Mouse (Mus musculus): ENCODE results near the gene Rps19bp1.
A peak's percentile ranks its signal among the peaks of the same experiment; 100 is the strongest.

The Rps19bp1 gene

DNA sequence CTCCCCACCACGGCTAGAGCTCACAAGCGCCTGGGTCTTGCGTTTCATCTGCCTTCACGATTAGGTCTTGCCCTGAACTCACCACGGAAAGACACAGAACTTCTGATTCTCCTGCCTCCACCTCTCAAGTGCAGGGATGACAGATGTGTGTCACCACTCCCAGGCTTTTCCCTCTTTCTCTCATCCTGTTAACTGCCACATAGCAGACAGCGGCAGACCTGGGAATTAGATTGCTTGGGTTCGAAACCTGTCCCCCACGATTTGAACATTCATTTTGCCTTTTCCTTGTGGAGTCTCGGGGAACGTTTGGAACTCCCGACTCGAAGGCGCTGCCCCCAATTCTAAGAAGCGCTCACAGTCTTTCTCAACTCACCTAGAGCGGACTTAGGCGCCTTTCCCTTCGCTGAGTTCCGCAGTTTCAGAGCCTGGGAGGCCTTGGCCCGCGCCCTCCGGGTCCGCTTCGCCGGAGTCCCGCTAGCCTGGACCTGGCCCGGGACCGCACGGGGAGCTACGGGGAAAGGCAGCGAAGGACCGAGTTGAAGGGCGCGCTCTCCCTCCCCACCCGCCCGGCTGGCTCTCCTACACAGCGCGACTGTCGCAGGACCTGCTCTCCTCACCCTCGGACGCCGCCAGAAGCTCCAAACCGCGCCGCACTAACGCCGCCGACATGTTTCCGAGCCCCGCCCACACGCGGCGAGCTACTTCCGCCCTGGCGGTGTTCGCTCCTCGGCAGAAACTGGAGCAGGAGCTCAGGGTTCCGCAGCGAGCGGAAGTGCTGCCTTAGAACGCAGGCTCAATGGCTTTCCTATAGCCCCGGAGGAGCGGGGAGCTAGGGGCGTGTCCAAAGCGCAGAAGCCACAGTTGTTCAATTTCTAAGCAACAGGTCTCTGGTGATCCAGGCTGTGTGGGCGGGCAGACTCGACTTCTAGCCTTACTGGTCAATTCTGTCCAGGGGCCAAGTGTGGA lies at the start of gene Rps19bp1:
TSS of gene Rps19bp1 (minus strand) at position 706 of the 966 bp plus-strand sequence.
- DNase-seq (ENCODE audit: low spot score in 2 of 2): peak; percentile 87 to 90

DNA sequence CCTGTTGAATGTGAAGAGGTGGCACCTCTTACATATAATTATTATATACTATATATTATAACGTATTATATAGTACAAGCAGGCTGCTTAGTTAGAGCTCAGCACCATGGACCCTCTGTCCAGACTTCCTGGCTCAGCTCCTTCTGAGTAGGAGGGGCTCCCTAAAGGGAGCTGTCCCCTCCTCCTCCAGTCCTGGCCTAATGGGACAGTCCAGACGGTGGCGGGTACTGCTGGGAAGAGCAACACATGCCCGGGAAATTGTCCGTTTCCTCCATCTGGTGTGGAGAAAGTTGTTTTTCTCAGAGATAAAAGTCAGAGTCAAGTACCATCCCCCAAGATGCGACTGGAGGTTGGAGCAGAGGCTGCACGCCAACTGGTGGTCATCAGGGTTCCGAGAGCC lies 42.0 kb upstream of the Rps19bp1 start:
- DNase-seq (ENCODE audit: low spot score in 2 of 2): no peak

DNA sequence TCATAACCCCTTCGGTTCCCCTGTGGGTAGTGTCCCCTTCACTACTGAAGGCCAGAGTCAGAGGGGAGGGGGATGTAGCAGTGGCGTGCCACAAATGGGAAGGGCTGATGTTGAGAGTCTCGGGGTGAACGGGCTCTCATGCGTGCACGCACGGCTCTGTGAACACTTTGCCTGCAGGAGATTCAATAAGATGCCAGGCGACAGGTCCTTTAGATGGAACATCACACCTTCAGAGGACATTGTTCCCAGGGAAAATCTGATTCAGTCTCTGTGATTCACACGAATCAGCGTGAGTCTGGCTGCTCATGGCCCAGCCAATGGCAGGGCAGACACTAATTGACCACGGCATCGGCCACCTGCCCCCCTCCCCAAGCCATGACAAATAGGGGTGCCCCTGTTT lies 40.1 kb upstream of the Rps19bp1 start:
- DNase-seq (ENCODE audit: low spot score in 2 of 2): no peak

DNA sequence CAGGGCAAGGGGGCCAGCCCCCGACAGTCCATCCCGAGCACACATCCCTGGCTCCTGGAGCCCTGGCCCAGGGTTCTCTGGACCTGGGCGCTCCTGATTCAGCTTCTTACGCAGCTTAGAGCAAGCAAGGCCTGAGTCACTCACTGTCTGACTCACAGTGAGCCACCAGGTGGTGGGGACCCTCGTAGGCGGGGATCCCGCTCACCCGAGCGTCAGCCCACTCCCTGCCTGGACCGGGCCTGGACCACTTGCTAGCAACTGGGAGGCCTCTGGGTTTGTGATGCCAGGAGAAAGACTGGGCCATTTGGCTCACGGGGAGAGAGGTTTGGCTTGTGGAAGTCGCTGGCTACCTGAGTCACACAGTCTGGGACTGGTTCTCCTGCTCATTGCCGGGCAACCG lies 39.7 kb upstream of the Rps19bp1 start:
- DNase-seq (ENCODE audit: low spot score in 2 of 2): no peak

DNA sequence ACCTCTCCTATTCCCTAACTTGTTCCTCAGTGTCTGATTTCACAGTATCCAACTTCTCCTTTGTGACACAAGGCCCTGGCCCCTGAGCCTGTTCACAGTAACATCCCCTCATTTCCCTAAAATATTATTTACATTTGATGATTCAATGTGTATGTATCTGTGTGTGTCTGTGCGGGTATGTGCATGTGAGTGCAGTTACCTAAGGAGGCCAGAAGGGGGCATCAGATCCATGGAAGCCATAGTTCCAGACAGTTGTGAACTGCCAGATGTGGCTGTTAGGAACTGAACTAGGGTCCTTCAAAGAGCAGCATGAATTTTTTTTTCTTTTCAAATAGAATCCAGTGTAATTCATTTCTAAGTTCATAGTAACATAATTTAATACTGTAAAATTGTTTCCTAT lies 33.0 kb upstream of the Rps19bp1 start:
- no peak for DNase-seq (ENCODE audit: low spot score in 2 of 2)

DNA sequence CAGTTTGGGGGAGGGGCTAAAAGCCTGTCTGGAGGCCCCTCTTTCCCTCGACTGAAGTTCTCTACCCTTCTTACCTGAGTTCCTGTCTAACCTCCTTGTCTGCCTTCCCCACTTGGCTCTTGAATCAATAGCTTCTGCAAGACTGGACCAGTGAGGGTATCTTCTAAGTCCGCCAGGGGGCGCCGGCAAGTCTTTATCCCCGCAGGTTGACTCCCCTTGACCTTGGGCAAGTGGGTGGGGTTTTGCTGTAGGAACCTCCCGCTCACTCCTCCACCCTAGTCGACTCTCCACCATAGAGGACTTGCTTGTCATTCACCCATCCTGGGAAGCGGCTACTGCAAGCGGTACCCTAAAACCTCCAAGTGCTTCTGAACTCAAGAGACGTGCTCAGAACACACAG lies 25.3 kb upstream of the Rps19bp1 start:
- DNase-seq (ENCODE audit: low spot score in 2 of 2): peak; percentile 77 to 81

DNA sequence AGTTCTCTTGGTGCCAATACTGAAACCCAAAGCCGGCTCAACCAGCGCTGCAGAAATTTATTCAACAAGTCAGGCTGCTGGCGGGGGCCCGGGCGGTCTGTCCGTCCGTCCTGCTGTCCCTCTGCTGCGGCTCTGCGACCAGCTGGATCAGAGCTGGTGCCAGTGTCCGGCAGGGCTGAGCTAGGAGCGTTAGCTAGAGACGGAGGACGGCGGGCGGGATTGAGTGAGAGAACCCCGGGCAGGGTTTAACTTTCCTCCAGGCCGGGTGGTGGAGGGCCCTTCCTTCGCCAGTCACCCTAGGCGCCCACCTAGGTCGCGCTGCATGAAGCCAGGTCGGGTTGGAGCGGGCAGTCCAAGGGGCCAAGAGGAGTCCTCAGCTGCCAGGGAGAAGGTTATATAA lies 23.9 kb upstream of the Rps19bp1 start:
- DNase-seq (ENCODE audit: low spot score in 2 of 2): no peak

DNA sequence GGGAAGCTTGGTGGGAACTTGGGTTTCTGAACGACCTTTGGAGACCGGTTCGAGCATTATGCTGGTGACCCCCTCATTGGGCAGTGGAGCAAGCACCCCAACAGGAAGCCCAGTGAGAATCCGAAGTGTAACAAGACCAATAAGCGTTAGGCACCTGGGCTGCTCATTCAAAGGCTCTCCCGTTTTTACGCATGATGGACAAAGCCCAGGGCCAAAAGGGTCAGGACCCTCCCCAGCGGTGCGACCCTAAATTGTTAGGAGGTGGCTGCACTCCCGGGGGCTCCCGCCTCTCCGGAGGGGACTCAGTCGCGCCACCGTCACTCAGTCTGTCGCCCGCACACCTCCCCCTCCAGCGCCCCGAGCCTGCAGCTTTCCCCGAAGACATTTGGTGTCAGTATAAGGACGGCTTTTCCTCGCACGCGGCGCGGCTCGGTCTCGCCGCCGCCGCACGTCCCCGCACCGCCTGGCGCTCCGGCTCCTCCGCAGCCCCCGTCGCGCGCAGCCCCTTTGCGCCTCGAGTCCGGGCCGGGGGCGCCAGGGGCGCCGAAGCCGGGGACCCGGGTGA lies 22.8 kb upstream of the Rps19bp1 start, which contains the start of gene Cacna1i:
TSS of gene Cacna1i (plus strand) at position 388 of the 565 bp plus-strand sequence.
- no peak for DNase-seq (ENCODE audit: low spot score in 2 of 2)

DNA sequence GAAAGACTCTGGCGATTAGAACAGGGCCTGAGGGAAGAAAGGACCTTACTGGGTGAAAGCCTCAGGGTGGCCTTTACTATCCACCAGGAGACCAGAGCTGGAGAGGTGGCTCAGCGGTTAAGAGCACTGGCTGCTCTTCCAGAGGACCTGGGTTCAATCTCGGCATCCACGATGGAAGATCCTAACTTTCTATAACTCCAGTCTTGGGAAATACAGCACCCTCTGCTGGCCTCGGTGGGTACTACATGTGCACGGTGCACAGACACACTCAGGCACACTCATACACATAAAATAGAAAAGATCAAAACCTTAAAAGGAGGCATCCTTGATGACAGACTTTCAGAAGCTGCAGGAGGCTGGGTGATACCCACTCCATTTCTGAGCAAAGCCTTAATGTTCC lies 16.5 kb upstream of the Rps19bp1 start:
- no peak for DNase-seq (ENCODE audit: low spot score in 2 of 2)

DNA sequence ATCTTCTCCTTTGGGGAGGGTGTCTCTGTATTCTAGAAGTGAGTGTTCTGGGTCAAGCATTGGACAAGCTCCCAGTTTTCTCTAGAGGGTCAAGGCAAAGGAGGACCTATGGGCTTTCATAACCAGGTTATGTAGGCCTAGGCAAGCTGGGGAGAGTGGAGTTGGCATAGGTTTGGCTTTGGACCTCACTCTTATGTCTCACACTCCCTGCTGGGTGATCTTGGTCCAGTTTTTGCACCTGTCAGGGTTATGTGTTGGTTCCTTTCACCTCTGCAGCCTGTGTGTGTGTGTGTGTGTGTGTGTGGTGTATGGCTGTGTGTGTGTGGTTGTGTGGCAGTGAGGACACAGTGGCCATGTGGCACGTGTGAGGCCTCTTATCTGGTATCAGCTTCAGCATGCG lies 14.9 kb upstream of the Rps19bp1 start:
- DNase-seq (ENCODE audit: low spot score in 2 of 2): no peak

DNA sequence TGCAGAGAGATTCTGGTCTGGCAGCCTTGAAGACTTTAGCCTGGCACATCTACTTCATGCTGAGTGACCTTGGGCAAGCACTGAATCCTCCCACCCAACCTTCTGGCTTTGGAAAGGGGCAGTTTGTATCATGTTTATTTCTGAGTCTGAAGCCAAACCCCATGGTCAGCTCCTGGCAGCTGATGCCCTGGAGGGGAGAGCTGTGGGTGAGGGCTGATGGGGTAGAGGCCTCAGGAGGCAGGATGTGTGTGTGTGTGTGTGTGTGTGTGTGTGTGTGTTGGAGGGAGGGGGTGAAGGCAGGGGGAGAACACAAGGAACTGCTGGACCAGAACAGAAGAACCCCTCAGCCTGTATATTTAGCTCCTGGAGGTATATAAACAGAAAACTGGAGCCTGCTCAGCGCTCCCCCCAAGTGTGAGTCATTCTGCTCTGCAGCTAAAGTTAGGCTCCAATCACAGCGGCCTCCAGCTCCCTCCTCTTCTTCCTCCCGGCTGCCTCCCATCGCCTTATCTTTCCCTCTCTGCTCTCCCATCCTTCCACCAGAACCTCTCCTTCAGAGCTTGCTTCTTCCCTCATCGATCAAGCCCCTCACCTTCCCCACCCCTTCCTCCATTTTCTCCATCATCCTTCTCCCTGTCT lies 14.1 kb upstream of the Rps19bp1 start:
- DNase-seq (ENCODE audit: low spot score in 2 of 2): no peak

DNA sequence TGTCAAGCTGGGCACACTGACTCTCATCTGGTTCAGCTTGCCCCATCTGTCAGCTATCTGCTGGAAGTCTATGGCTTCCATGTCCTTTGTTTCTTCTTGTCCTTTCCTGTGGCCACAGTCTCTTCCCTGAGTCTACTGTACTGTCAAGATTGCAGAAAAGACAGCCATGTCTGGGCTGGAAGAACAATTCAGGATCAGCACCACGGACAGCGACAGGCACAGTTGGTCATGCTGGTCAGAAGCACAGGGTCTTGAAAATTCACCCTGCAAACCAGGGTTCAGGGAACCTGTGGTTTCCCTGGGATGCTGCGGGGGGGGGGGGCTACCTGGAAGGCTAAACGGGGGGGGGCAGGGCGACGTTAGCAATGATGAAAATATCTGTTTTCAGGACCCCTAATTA lies 13.5 kb upstream of the Rps19bp1 start:
- DNase-seq (ENCODE audit: low spot score in 2 of 2): no peak

DNA sequence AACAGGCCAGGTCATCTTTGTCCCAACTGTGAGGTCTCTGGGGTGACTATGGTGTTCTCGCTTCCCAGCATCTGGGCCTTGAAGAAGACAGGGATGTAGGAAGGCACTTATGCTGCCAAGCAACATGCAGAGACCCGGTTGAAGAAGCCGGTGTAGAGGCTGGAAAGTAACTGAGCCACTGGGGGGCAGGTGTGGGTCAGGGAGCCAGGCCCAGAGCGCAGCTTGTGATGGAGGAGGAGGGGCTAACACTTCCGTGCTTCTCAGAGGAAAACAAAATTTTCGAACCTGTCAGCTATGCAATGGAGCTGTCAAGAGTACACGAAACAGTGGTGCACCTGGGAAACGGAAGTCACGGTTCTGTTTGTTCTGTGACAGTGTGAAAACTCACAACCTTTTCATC lies 13.0 kb upstream of the Rps19bp1 start:
- no peak for DNase-seq (ENCODE audit: low spot score in 2 of 2)

DNA sequence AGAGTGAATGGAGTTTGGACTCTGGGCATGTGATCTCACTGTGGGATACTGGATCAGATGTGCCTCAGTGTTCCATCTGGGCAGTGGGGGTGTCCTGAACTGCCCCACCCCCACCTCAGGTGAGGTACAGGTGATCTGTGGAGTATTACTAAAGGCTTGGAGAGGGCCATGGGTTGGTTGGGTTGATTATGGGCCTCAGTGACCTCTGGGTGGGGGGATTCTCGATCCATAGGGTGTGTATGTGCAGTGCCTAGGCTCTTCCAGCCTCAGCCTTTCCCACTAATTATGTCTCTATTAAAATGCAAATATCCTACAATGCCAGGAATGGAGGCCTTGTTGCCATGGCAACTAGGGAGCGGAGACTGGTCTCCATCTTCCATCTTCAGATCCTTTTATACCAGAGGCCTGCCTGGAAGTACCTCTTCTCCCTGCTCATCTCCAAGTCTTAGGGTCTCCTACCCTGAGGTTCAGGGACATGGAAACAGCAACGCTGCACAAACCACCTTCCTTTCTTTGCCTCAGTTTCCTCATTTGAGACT lies 7.8 kb upstream of the Rps19bp1 start:
- DNase-seq (ENCODE audit: low spot score in 2 of 2): no peak

DNA sequence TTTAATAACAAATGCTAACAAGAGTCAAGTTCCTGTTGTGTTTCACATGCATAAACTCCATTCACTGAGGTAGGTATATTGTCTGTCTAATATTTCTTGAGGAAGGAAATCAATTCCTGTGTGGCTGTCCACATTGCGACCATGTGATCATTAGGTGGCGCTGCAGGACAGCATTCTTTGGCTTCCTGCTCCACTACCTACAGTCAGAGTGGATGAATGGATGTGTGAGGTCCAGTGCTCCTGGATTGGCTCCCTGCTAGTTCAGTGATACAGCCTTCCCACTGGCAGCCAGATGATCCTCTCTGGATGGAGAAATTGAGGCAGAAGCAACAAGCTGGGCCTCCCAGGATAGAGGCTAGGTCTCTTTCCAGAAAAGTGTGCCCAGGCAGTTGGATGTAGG lies 2.2 kb upstream of the Rps19bp1 start:
- DNase-seq (ENCODE audit: low spot score in 2 of 2): peak; percentile 55 to 65

DNA sequence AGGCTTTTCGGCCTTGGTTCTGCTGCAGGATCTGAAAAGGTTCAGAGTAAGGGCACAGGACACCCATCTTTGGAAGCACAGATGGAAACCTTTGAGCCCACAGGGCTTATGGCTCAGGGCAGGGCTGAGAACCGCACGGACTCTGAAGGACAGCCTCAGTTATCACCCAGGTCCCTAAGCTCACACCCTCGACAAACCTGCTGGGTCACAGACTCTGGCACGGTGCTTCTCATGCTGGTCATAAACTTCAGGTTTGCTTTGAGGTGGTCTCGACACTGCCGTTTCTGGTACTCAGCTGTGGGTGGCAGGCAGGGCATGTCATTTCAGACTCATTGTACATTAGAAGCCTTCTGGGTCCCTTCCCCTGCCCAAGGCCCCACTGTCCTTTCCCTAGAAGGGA lies 3.0 kb downstream of the Rps19bp1 start:
- no peak for DNase-seq (ENCODE audit: low spot score in 2 of 2)

DNA sequence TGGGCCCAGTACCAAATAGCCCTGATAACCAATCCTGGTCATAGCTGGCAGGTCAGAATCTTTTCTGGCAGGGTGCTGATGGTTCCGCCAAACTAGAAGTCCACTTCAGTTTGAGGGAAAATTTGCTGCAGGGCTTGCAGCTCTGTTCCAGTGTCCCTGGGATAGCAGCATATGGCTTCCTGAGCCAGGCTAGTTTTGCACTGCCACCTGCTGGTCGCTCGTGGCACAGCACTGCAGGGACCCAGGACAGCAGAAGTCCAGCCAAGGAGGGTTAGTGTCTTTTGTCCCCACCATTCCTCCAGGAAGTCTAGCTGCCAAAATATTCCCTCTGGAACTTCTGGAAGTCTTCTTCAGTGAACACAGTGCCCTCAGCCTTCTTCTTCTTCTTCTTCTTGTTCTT lies 3.4 kb downstream of the Rps19bp1 start:
- DNase-seq (ENCODE audit: low spot score in 2 of 2): peak; percentile 67 to 70

DNA sequence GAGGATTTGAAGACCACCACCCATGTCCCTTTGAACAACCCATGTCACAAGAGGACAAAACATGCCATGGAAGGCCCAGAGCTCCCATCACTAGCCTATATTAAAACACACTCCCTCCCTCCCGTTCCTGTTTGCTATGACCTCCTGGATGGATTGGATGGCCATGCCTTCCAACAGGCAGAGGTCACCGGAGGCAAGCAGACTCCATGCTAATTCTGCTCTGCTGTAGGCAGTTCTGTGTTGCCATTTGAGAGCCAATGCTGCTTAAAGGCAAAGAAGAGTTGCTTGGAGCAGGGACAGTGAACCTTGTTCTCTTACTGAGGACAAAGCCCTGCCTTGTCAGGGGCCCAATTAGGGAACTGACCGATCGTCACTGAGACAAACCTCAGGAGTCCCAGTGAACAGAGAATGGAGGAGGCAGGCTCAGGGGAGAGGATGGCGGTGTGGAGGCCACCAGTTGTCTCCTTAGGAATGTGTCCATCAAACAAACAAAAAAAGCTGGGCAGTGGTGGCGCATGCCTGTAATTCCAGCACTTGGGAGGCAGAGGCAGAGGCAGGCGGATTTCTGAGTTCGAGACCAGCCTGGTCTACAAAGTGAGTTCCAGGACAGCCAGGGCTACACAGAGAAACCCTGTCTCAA lies 4.6 kb downstream of the Rps19bp1 start:
- no peak for DNase-seq (ENCODE audit: low spot score in 2 of 2)

DNA sequence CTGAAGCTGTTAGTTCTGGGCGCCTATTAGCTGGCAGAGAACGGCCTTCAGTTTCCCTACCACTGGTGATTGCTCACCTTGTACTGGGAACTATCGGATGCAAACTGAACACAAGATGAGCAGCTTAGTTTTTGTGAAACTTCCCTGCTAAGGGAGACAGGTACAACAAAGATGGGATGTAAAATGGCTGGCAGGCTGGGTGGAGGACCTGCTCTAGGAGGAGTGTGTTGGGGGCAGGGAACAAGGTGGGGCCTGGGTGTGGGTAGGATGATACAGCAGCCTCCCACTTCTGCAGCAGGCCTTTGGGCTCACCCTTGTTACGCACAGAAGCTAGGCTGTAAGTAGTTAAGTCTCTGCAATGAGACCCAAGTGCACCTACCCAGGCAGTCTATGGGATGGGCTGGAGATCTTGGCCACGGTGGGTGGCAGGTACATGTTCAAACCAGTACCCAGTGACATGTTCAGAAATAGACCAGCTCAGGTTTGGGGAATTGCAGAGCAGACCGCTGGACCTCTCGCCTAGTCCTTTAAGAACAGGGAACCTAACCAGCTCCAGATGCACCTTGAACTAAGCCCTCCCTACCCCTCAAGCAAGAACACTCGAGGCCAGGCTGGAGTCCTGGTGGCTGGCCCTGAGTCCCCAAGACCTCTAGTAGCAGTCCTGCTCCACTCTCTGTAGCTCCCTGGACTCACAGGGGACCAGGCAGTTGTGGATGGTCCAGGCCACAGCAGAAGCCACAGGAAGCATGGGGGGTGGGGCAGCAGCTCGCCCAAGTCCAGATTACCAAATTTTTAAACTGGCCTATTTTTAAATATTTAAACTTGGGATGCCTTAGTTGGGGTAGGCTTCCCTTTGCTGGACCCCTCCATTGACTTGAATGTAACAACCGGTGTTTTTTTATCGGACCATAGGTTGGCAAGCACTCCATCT lies 5.6 kb downstream of the Rps19bp1 start:
- DNase-seq (ENCODE audit: low spot score in 2 of 2): peak; percentile 61 to 68

DNA sequence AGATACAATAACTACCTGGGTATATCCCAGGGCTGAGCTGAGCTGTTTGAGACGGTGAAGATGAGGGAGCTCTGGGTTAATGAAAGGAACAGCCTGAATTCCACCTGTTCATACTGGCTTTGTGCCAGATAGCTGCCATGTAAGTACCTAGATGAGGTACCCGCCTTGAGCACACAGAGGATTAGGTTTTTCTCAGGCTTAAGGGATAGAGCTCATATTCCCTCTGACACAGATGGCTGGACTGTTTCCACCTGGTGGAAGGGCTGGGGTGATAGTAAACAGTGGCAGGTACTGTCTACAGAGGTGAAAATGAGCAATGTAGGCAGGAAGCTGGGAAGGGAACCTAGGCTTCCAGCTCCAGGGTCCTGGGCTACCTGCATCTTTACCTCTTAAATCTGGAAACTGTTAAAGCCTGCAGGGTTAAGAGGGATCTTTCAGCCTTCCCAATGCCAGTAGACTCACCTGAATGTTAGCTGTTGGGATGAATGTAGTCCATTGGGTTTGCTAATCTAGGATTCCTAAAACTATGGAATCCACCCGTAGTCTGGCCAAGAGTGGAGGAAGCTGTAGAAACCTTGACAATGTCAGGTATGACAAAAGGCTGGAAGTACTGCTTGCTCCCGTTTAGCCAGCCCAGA lies 6.4 kb downstream of the Rps19bp1 start:
- no peak for DNase-seq (ENCODE audit: low spot score in 2 of 2)
